Mouse (Mus musculus): ENCODE measurements at regions not wholly inside any gene's neighbourhood (a gene's known extent, or its start where the extent isn't known, plus 50 kb on each side); places are given as distances from the start of the nearest gene placed in this dataset.

DNA sequence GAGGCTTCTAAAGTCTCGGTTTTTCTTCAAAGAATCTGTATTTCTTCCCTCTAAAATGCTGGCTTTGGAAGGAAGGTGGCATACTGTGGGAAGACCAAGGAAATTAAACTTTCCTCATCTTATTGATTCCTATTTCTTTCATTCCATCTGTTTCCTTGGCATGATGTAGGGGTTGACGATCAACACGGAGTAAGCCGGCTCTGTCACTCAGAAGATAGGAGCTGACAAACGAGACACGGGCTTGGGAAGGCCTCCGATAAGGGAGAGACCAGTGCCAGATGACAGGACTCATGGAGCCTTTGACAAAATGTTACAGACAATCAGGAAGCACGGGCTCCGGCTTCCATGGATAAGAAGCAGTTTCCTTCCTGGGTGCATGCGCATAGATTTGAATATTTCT, 101.4 kb upstream of the Hsfy2 start:
- peak; percentile 54 for DNase-seq (ENCODE audit: low read depth, low spot score)

GRCm38 (mm10) chr1:56726183-56726840, 89.1 kb upstream of the Hsfy2 start:
- no peak for DNase-seq (ENCODE audit: low read depth, low spot score)

DNA sequence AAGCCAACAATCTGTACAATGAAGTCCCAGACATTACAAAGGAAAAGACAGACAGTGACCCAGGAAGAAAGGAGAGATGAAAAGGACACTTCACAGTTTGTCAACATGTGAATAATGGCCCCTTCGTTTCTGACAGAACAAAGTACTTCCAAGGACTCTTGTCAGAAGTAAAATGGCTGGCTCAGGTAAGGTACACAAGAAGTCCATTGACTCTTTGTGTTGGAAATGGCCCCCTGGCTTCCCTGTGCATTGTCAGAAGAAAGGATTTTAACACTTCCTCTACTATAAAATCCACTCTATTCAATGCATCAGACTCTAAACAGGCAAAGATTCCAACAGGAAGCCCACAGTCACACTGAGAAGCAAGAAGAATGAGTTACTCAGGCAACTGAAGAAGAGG, 86.4 kb upstream of the Hsfy2 start:
- DNase-seq (ENCODE audit: low read depth, low spot score) = no peak

- DNase-seq (ENCODE audit: low read depth, low spot score) = no peak
Observed at GRCm38 (mm10) chr1:56713011-56713726, 75.9 kb upstream of the Hsfy2 start.

GRCm38 (mm10) chr1:56700451-56700850, 63.2 kb upstream of the Hsfy2 start:
- no peak for DNase-seq (ENCODE audit: low read depth, low spot score)

GRCm38 (mm10) chr1:56697509-56697908, 60.3 kb upstream of the Hsfy2 start:
- DNase-seq (ENCODE audit: low read depth, low spot score) = no peak

All from brain, embryonic 18.5 days (tissue).